Mouse (Mus musculus) gastrocnemius, postnatal 14 days (tissue): ENCODE results near the gene Abcc1. TPM values are rescaled to one million over a fixed set of nuclear protein-coding genes. Genes with fewer than 3 reads are reported as not detected.

Experiments
- DNase-seq: peaks from one replicate; pipeline ENCODE4 v3.0.0; 2021; ENCODE audit warnings: mixed read lengths
- intact Hi-C: fragments of 180-260 bp; cut with DNase I; formaldehyde crosslinking; loops from one replicate; pipeline ENCODE4 v1.15.1; 2025; ENCODE audit warnings: low total_unique reads
- total RNA-seq, 2 experiments: library from RNA; stranded (reverse); gene quantifications; 2 replicates each; pipeline ENCODE4 v1.2.3; 2021

Gene Abcc1
- total RNA-seq, 2 experiments from 2014 or later, result 24.0 to 24.5 TPM

DNA sequence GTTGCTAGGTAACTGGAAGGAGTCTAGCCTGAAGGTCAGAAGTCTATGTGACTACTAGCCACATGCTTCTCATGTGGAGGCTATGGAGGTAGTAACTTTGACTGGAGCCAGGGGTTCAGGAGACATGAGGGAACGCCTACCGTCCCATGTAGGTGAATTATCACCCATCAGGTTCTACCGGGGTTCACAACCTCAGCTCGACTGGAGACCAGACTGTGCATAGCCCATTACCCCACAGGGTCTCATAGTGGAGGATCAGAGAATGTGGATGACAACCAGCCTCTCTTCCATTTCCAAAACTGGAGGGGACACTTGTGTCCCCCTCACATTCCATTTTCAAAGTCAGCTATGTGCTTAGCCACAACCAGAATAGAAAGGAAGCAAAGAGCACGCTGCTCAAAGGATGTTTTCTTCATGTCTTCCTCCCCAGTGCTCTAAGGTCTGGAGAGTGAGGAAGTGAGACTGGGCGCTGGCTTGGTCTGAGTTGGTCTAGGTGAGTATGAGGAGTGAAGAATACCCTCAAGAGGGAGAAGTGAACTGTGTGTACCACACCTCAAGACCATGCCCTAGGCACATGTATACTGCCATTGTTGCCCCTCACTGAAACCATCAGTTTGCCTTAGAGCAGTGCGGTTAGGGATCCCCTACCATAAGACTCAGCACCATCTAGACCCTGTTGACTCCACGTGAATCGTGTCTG lies 115.5 kb downstream of the Abcc1 start:
- DNase-seq, result no peak
- intact Hi-C loops, result no loop called here

DNA sequence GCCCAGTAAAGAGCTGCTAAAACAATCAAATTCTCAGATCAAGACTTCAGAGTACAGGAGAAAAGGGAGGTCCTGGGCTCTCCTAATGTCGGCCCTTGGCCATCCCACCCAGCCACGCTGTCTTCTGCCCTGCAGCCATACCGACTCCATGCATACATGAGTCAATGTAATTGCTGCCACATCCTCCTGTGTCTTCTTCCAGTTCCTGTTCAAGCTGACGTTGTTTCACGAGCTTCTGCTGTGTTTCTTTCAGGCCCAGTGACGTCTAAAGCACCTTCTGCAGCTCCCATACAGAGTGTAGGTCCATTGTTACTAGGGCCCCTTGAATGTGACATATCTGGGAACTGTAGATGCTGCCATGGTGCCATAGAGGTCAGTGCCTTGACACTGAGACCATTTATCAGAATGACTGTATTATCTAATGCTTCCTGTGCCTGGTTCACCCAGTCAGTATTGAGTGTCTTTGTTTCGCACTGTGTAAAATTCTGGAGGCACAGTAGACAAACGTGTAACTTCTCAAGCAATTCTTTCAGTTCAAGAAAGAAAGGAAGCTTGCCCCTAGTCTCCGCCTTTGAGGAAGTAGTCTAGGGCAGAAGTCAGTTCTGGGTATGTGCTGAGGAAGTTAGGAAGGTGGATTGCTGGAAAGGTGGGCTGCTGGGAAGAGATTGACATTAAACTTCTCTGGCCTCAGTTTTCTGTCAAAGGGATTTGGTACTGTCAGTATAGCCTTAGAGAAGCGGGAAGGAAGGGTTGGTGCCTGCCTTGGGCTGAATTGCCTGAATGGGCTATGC lies 116.3 kb downstream of the Abcc1 start:
- intact Hi-C loops, result no loop called here
- no peak for DNase-seq

DNA sequence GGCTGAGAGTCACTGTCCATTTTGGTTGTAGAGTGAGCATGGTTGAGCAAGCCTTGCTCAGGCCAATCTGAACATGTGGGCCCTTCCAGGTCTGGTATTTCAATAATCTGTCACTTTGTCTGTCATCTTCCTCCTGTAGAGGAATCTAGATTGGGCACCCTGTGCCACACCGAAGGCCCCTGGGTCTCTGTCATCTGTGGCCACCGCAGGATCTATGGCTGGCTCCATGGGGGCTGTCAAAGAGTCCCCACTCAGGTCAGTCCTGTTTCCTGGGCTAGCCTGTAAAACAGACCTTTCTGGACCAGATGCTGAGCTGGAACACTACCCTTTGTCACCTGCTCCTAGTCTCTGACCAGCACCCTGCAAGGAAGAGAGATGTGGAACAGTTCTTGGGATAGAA lies 118.3 kb downstream of the Abcc1 start:
- no peak for DNase-seq
- intact Hi-C loops, result no loop called here

GRCm38 (mm10) chr16:14483221-14483620 lies 121.9 kb downstream of the Abcc1 start:
- DNase-seq, result no peak
- intact Hi-C loops, result no loop called here

DNA sequence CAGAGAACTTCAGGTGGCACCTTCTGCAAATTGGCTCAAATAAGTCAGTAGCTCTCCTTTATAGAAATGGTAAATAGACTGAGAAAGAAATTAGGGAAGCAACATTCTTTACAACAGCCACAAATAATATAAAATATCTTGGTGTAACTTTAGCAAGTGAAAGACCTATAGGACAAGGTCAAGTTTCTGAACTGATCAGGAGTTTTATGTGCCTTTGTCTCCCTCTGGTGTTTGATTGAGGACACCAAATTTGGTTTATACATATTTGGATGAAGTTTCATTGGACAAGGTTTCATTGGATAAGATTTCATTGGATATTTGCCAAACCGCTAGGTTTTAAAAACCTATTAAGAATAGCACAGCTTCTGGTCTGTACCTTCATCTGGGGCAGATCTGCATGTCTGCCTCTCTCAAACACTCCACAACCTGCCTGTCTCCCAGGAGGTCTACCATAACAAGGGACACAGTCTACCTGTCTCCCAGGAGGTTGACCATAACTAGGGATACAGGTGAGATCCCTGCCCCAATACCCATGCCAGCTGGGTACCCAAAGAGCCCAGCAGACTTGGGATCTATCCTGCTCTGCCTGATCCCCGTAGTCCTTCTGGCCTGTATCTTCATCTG lies 132.2 kb downstream of the Abcc1 start:
- DNase-seq, result no peak
- intact Hi-C loops, result loop anchor here (5.0 kb wide), 1 partner anchor 256 kb away; no protein-coding TSS in a partner anchor

DNA sequence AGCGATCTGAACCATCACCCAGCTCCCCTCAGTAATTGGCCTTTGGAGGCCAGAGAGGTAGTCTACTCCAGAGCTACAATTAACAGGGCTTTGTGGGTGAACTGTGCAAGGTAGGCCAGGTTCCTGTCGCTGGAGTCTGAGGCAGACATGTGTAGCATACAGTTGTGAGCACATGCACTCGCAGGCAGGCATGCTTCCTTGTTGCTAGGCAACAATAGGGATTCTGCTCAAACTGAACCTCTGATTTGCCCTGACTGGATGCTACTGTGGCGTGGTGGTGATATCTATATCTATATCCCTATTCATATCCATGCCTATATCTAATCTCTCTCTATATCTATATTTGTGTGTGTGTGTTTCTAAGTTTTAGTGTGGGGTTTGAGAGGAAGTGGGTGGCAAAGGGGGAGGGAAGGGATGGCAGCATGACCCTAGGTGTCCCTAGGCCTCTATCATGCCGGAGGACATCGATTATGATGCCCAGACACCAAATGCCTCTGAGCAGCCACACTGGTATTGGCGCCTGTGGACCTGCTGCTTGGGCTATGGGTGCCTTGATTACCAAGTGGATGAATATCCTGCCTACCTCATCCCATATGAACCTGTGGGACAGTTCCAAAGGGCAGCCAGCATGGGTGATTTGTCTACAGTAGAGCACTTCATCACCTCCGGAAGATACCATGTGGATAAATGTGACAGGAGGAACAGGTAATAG lies 140.4 kb downstream of the Abcc1 start:
- intact Hi-C loops, result no loop called here
- no peak for DNase-seq

GRCm38 (mm10) chr16:14506461-14506860 lies 145.1 kb downstream of the Abcc1 start:
- DNase-seq, result no peak
- intact Hi-C loops, result no loop called here

Other genes starting within 250 kb of the Abcc1 start
- gene Nde1, start 198.3 kb upstream of the Abcc1 start, total RNA-seq, result 10 to 100 TPM; 21.0 to 24.6 TPM
- 10 to 100 TPM; 14.4 to 16.1 TPM for gene Marf1, start 198.2 kb upstream of the Abcc1 start, total RNA-seq
- gene Myh11, start 70.2 kb upstream of the Abcc1 start, total RNA-seq, result 10 to 100 TPM; 20.8 to 21.5 TPM
- gene Fopnl, start 44.2 kb upstream of the Abcc1 start, total RNA-seq, result 10 to 100 TPM; 54.2 to 61.6 TPM
- gene A630010A05Rik, start 200.8 kb downstream of the Abcc1 start, total RNA-seq, result not detected